ENCODE assay signal across 7 mouse cellular contexts in the genomic region with DNA sequence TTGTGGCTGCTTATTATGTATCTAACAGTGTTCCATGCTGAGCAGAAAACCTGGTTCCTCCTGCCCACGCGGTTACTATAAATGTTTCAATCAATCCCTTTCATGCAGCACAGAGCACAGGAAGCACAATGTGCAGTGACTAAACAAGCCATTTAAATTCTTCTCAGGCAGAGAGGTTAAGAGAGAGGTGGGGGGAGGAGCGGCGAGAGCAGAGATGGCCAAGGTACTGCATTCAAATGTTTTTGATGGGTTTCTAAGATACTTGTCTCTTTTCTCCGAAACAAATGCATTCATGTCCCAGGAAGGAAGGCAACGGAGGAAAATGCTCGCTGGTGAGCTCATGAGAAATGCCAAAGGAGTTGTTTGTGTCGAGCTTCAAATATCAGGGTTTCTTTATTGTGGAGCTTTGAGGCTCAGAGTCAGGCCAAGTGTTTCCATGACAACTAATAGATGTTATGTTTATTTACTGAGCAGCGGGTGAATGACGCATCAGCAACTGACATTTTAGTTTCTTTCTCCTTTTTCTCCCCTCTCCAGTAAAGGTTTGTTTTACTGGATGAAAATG.
DNase-seq lines count a peak whose midpoint lies in the region; ATAC-seq and TF ChIP-seq lines count a peak whose summit lies in the region.

No protein-coding gene starts in this region.

- ATAC-seq in forebrain, postnatal 0 days = peak; percentile 93
- no peak for ATAC-seq in intestine, postnatal 0 days
- ATAC-seq in lung, embryonic 14.5 days (ENCODE audit: insufficient read depth) = peak; percentile 58

- peaks cover 11% of the 10 kb centered on the region; the same call in 1 of the 2 replicates for H3K4me1 ChIP-seq in cerebellum, adult 2 months (ENCODE audit: control insufficient read depth, insufficient read depth, low read length)
- peaks cover 28% of the 10 kb centered on the region for H3K4me1 ChIP-seq in forebrain, postnatal 0 days (ENCODE audit: insufficient read depth)
- 0 out of 2 replicates have a peak, but pooled peaks cover 5% of the 10 kb centered on the region for H3K4me1 ChIP-seq in intestine, postnatal 0 days (replicated peaks; ENCODE audit: control insufficient read depth, insufficient read depth, low read length)
- H3K4me1 ChIP-seq in lung, embryonic 14.5 days (ENCODE audit: insufficient read depth) = peaks cover 5% of the 10 kb centered on the region; the same call in 1 of the 2 replicates

- no peak for TF ChIP-seq CTCF in cerebellum, adult 2 months (IDR thresholded peaks at IDR 0.05; ENCODE audit: borderline replicate concordance, insufficient read depth, low read depth, low read length)
- TF ChIP-seq CTCF in forebrain, postnatal 0 days (IDR thresholded peaks at IDR 0.05; ENCODE audit: low read depth) = no peak
- TF ChIP-seq CTCF in intestine, postnatal 0 days (IDR thresholded peaks at IDR 0.05; ENCODE audit: low read depth) = no peak
- TF ChIP-seq CTCF in lung, embryonic 14.5 days (IDR thresholded peaks at IDR 0.05; ENCODE audit: low read depth) = no peak

- no peaks in the 10 kb centered on the region for H3K9me3 ChIP-seq in forebrain, postnatal 0 days (ENCODE audit: low read length)
- H3K9me3 ChIP-seq in intestine, postnatal 0 days (ENCODE audit: control insufficient read depth) = no peaks in the 10 kb centered on the region; the same call in 1 of the 2 replicates
- H3K9me3 ChIP-seq in lung, embryonic 14.5 days (ENCODE audit: low read depth, low read length) = no peaks in the 10 kb centered on the region

- H3K27ac ChIP-seq in cerebellum, adult 2 months (ENCODE audit: insufficient read depth, low read length) = no peak overlapping the region
- H3K27ac ChIP-seq in forebrain, postnatal 0 days (ENCODE audit: low read depth, low read length) = peak overlapping the region; percentile 87
- no peak overlapping the region for H3K27ac ChIP-seq in intestine, postnatal 0 days (ENCODE audit: low read depth, low read length)
- no peak overlapping the region for H3K27ac ChIP-seq in lung, embryonic 14.5 days (ENCODE audit: low read depth)

- whole genome bisulfite sequencing in cerebellum, adult 2 months = 35% methylated on average over 10 of the region's 10 CpGs
- under 1% methylated on average over 10 of the region's 10 CpGs for WGBS in forebrain, postnatal 0 days
- WGBS in intestine, postnatal 0 days = 12% methylated on average over 10 of the region's 10 CpGs
- 8% methylated on average over 10 of the region's 10 CpGs for WGBS in lung, embryonic 14.5 days

- no peak for TF ChIP-seq POLR2A in cerebellum, adult 2 months (IDR thresholded peaks at IDR 0.05; ENCODE audit: borderline replicate concordance, insufficient read depth, low read length)

- no peaks in the 10 kb centered on the region for H3K27me3 ChIP-seq in cerebellum, adult 2 months (ENCODE audit: control insufficient read depth, insufficient read depth, low read length)
- H3K27me3 ChIP-seq in forebrain, postnatal 0 days (ENCODE audit: insufficient read depth, low read length) = no peaks in the 10 kb centered on the region
- no peaks in the 10 kb centered on the region for H3K27me3 ChIP-seq in intestine, postnatal 0 days (replicated peaks; ENCODE audit: control insufficient read depth, insufficient read depth, low read length)
- H3K27me3 ChIP-seq in lung, embryonic 14.5 days (ENCODE audit: insufficient read depth, low read length) = no peaks in the 10 kb centered on the region

- no peaks in the 10 kb centered on the region for H3K36me3 ChIP-seq in forebrain, postnatal 0 days (ENCODE audit: insufficient read depth)
- H3K36me3 ChIP-seq in intestine, postnatal 0 days (ENCODE audit: control insufficient read depth, insufficient read depth) = no peaks in the 10 kb centered on the region
- no peaks in the 10 kb centered on the region for H3K36me3 ChIP-seq in lung, embryonic 14.5 days (ENCODE audit: insufficient read depth)

- H3K4me2 ChIP-seq in forebrain, postnatal 0 days (ENCODE audit: low read depth) = peak overlapping the region; percentile 6; the same call in 1 of the 2 replicates
- H3K4me2 ChIP-seq in intestine, postnatal 0 days (replicated peaks; ENCODE audit: low read depth) = peak overlapping the region; percentile 18; the same call in 1 of the 2 replicates
- H3K4me2 ChIP-seq in lung, embryonic 14.5 days = peak overlapping the region; percentile 40

- H3K4me3 ChIP-seq in cerebellum, adult 2 months (replicated peaks; ENCODE audit: insufficient read depth, low read depth, low read length) = no peak overlapping the region
- no peak overlapping the region for H3K4me3 ChIP-seq in forebrain, postnatal 0 days (ENCODE audit: low read depth, low read length)
- H3K4me3 ChIP-seq in intestine, postnatal 0 days (ENCODE audit: low read depth, low read length) = no peak overlapping the region
- no peak overlapping the region for H3K4me3 ChIP-seq in lung, embryonic 14.5 days (ENCODE audit: low read depth, low read length)

- peak overlapping the region; percentile 15 for H3K9ac ChIP-seq in forebrain, postnatal 0 days
- no peak overlapping the region for H3K9ac ChIP-seq in intestine, postnatal 0 days (ENCODE audit: low read depth, low read length)
- no peak overlapping the region for H3K9ac ChIP-seq in lung, embryonic 14.5 days

- DNase-seq in ZHBTc4 (ENCODE audit: low read depth, low spot score) = peak; percentile 22
- peak; percentile 23 to 40 for DNase-seq in cerebellum, adult 2 months
- DNase-seq in forebrain, postnatal 0 days = peak; percentile 84
- DNase-seq in lung, embryonic 14.5 days = peak; percentile 70
- peak; percentile 73 for DNase-seq in right cerebral cortex, adult 18-20 months
- no peak for DNase-seq in ovary, adult 18-20 months (ENCODE audit: low spot score)
